Mouse (Mus musculus) liver, postnatal 0 days (tissue): ENCODE measurements around the gene Cep152. TPM values are rescaled to one million over a fixed set of nuclear protein-coding genes. Genes with fewer than 3 reads are reported as not detected.

ENCODE experiments used
- ATAC-seq: fragments of 200-750 bp; cut with Nextera tagmentation; 2 replicates; pipeline ENCODE4 v1.8.0; 2017; ENCODE audit warnings: mild to moderate bottlenecking, moderate library complexity
- DNase-seq: peaks from one replicate; pipeline ENCODE4 v3.0.0-alpha.2; 2016
- H3K27ac ChIP-seq: fragments of 300-500 bp; sonication (generic); 2 replicates; pipeline ENCODE4 v1.5.1; 2014; ENCODE audit warnings: antibody characterized with exemption, moderate library complexity, mild to moderate bottlenecking, low read depth
- H3K27me3 ChIP-seq: fragments of 300-500 bp; sonication (generic); 2 replicates; pipeline ENCODE4 v1.6.1; 2014; ENCODE audit warnings: low read length, control low read depth, mixed read lengths; ENCODE audit not compliant: insufficient read depth
- H3K36me3 ChIP-seq: fragments of 300-500 bp; sonication (generic); replicated peaks from 2 replicates; pipeline ENCODE4 v1.6.1; 2014; ENCODE audit warnings: mild to moderate bottlenecking, control low read depth, low read length, moderate library complexity, mixed read lengths; ENCODE audit not compliant: insufficient read depth
- H3K4me1 ChIP-seq: fragments of 300-500 bp; sonication (generic); 2 replicates; pipeline ENCODE4 v1.6.1; 2014; ENCODE audit warnings: antibody characterized with exemption, mild to moderate bottlenecking, control low read depth; ENCODE audit not compliant: insufficient read depth
- H3K4me2 ChIP-seq: fragments of 300-500 bp; sonication (generic); 2 replicates; pipeline ENCODE4 v1.6.1; 2014; ENCODE audit warnings: low read depth, mild to moderate bottlenecking, low read length, moderate library complexity, mixed read lengths
- H3K4me3 ChIP-seq: fragments of 300-500 bp; sonication (generic); 2 replicates; pipeline ENCODE4 v1.5.1; 2014; ENCODE audit warnings: low read depth, low read length
- H3K9ac ChIP-seq: fragments of 300-500 bp; sonication (generic); replicated peaks from 2 replicates; pipeline ENCODE4 v1.6.1; 2014; ENCODE audit warnings: mild to moderate bottlenecking, moderate library complexity
- H3K9me3 ChIP-seq: fragments of 300-500 bp; sonication (generic); 2 replicates; pipeline ENCODE4 v1.6.1; 2016; ENCODE audit warnings: mild to moderate bottlenecking, control low read depth, low read length, mixed read lengths
- CTCF ChIP-seq: sonication (generic); IDR thresholded peaks from 2 replicates; pipeline ENCODE4 v1.5.1; 2016; ENCODE audit warnings: antibody characterized with exemption, low read depth
- EP300 ChIP-seq: IDR thresholded peaks from 2 replicates; pipeline ENCODE4 v1.6.1; 2016; ENCODE audit warnings: antibody characterized with exemption, low read depth, mild to moderate bottlenecking
- WGBS: fragments of 180-500 bp; shearing (Covaris S2); extraction: QIAGEN DNeasy Blood & Tissue Kit; methylation state at CpG from one replicate; pipeline ENCODE4 v1.1.7; 2014; ENCODE audit not compliant: insufficient replicate concordance; 5-methylcytosine and 5-hydroxymethylcytosine counted together
- polyA plus RNA-seq: library from polyadenylated mRNA; unstranded; fragments of >200 nt; fragmentation: Nextera tagmentation; extraction: Ambion mirVana; gene quantifications from 2 replicates; pipeline ENCODE4 v1.2.1, GENCODE M21; 2015

Cep152 gene
- polyA plus RNA-seq, 1 experiment from 2014 or later, result 2.4 TPM

GRCm38 (mm10) chr2:125659823-125660536 lies 35.1 kb upstream of the Cep152 start:
- no peak overlapping the region for H3K9ac ChIP-seq
- peak; percentile 75 for ATAC-seq

GRCm38 (mm10) chr2:125655391-125655790 lies 30.5 kb upstream of the Cep152 start:
- Histone ChIP-seq H3K9ac (no peak overlapping the region), H3K9me3 (no peaks in the 10 kb centered on the region), H3K27ac (no peak overlapping the region), H3K36me3 (no peaks in the 10 kb centered on the region), H3K4me1 (peaks cover 2% of the 10 kb centered on the region; the same call in 1 of the 2 replicates), H3K4me2 (no peak overlapping the region), H3K4me3 (no peak overlapping the region), H3K27me3 (no peaks in the 10 kb centered on the region)
- TF ChIP-seq EP300 (no peak), CTCF (no peak)
- DNase-seq, result no peak
- WGBS, result 81% methylated on average over 9 of the region's 9 CpGs
- no peak for ATAC-seq

More at GRCm38 (mm10) chr2:125659823-125660536, 35.1 kb upstream of the Cep152 start:
- WGBS, result 15% methylated on average over 10 of the region's 10 CpGs
- no peaks in the 10 kb centered on the region for H3K36me3 ChIP-seq
- H3K4me1 ChIP-seq, result peaks cover 15% of the 10 kb centered on the region
- TF ChIP-seq CTCF, result peak; percentile 97
- no peak for TF ChIP-seq EP300
- peak overlapping the region; percentile 59 for H3K4me2 ChIP-seq
- H3K27ac ChIP-seq, result no peak overlapping the region
- H3K9me3 ChIP-seq, result no peaks in the 10 kb centered on the region
- peak; percentile 75 for DNase-seq
- 0 out of 2 replicates have a peak overlapping the region, but pooled peaks have one; percentile 5 for H3K4me3 ChIP-seq
- no peaks in the 10 kb centered on the region for H3K27me3 ChIP-seq

- TF ChIP-seq CTCF, result no peak
- no peak for TF ChIP-seq EP300
- no peaks in the 10 kb centered on the region for H3K36me3 ChIP-seq
- DNase-seq, result no peak
Measured at GRCm38 (mm10) chr2:125653286-125653685, 28.4 kb upstream of the Cep152 start.

GRCm38 (mm10) chr2:125651563-125651962 lies 26.6 kb upstream of the Cep152 start:
- Histone ChIP-seq H3K27ac (no peak overlapping the region), H3K4me2 (no peak overlapping the region), H3K27me3 (no peaks in the 10 kb centered on the region), H3K36me3 (no peaks in the 10 kb centered on the region), H3K9me3 (no peaks in the 10 kb centered on the region), H3K4me3 (no peak overlapping the region), H3K4me1 (no peaks in the 10 kb centered on the region), H3K9ac (no peak overlapping the region)
- WGBS, result 74% methylated on average over 8 of the region's 8 CpGs
- no peak for TF ChIP-seq EP300
- TF ChIP-seq CTCF, result no peak
- no peak for DNase-seq
- no peak for ATAC-seq

More at GRCm38 (mm10) chr2:125653286-125653685, 28.4 kb upstream of the Cep152 start:
- Histone ChIP-seq H3K27ac (no peak overlapping the region), H3K4me1 (no peaks in the 10 kb centered on the region), H3K4me2 (no peak overlapping the region), H3K9ac (no peak overlapping the region), H3K9me3 (no peaks in the 10 kb centered on the region), H3K27me3 (no peaks in the 10 kb centered on the region), H3K4me3 (no peak overlapping the region)
- ATAC-seq, result no peak
- 86% methylated on average over 2 of the region's 2 CpGs for WGBS

- Histone ChIP-seq H3K9me3 (no peaks in the 10 kb centered on the region), H3K36me3 (no peaks in the 10 kb centered on the region), H3K4me1 (no peaks in the 10 kb centered on the region), H3K27me3 (no peaks in the 10 kb centered on the region), H3K9ac (no peak overlapping the region), H3K27ac (no peak overlapping the region), H3K4me2 (no peak overlapping the region), H3K4me3 (no peak overlapping the region)
- TF ChIP-seq EP300, result no peak
- no peak for TF ChIP-seq CTCF
- DNase-seq (no peak), ATAC-seq (no peak)
- 84% methylated on average over 14 of the region's 14 CpGs for WGBS
Measured at GRCm38 (mm10) chr2:125650742-125651352, 25.9 kb upstream of the Cep152 start.

- Histone ChIP-seq H3K9me3 (no peaks in the 10 kb centered on the region), H3K4me1 (no peaks in the 10 kb centered on the region), H3K27me3 (no peaks in the 10 kb centered on the region), H3K4me3 (no peak overlapping the region), H3K27ac (no peak overlapping the region), H3K4me2 (no peak overlapping the region), H3K36me3 (no peaks in the 10 kb centered on the region), H3K9ac (no peak overlapping the region)
- TF ChIP-seq CTCF (no peak), EP300 (no peak)
- no peak for DNase-seq
- WGBS, result 84% methylated on average over 5 of the region's 5 CpGs
- no peak for ATAC-seq
Measured at GRCm38 (mm10) chr2:125650038-125650437, 25.1 kb upstream of the Cep152 start.
